Mouse (Mus musculus): ENCODE data around the gene Mknk2.
A peak's percentile ranks its signal among the peaks of the same experiment; 100 is the strongest.

The Mknk2 gene

DNA sequence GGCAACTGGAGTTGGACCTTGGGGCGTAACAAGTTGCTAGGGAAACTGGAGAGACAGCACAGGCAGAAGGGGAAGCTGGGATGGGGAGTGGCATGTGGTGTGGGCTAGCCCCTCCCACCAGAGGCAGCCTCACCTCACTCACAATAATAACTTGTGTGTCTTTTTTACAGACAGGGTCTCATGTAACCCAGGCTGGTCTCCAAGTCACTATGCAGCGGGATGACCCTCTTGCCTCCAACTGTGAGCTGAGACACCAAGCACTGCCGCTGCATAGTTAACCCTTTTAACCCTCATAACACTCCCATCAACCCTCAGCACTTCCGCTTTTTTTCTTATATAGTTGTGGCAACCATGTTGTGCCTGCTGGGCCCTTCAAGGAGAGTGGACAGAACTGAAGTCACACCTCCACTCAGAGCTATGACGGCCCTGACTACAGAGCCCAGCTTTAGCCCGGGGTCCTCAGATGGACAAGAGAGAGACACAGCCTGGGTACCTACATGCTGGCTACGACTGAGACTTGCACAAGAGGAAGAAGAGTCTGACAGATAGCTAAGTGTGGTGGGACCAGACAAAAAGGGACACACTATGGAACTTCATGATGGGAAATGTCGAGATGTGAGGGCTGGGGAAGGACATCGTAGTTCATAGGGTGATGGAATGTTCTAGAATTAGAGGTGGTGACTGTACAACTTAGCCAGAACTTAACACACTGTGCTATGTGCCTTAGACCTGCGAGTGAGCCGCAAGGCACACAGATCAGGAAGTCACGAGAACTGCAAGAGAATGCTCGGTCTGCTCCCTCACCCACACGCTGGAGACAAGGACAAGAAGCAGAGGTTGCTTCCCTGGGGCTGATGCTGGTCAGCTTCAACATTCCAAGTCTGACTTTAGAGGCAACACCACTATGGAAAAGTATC is 14.6 kb upstream of the Mknk2 start:
- DNase-seq: peak; percentile 50 to 67

GRCm38 (mm10) chr10:80687850-80688249 is 9.9 kb upstream of the Mknk2 start:
- peak; percentile 86 to 87 for DNase-seq

DNA sequence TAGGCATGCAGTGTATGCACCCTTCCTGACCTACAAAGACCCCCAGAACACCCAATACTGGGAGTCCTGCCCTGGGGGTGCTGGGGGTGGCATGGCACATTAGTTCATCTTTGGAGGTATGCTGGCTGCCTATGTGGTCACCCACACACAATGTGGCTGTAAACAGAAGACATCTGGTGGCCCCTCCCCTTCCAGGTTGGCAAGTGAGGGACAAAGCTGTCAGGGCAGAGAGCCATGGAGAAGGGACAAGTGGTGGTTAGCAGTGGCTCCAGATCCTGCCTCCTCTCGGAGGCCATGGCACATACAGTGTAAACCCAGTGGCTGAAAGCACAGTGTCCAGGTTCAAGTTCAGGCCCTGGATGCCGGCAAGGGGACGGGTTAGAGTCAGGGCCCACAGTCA is 8.7 kb upstream of the Mknk2 start:
- DNase-seq: no peak

- DNase-seq: no peak
These were observed 7.1 kb upstream of the Mknk2 start for GRCm38 (mm10) chr10:80684984-80685383.

GRCm38 (mm10) chr10:80684214-80684613 is 6.3 kb upstream of the Mknk2 start:
- peak; percentile 77 to 83 for DNase-seq

DNA sequence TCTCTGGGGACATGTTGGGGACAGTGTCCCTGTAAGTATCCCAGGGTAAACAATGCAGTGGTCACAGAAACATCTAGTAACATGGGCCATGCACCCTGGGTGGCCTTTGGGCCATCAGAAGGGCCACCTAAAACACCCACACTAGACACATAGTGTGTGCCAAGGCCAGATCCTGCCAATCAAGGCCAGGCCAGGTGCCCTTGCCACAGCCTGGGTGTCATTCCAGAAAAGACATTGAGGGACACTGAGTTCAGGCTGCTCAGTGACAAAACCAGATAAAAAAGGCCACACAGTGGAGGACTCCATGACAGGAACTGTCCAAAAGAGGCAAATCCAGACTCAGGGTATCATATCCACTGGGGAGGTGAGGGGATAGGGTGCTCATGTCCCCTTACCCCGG is 5.7 kb upstream of the Mknk2 start:
- DNase-seq: no peak

DNA sequence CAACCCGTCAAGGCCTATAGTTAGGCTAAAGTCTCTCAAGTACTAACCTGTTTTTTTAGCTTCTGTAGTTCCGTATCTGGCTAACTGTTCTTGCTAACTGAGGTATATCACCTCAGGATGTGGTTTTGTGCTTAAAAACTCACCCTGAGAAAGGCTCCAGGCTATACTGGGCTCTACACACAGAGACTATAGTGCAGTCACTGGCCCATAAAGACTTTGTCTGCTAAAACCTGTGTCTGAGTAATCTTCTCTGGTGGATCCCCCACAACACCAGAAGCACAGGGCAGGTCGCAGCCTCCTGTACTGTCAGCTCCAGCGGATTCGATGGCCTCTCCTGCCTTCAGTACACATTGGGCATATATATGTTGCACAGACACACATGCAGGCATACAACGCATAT is 4.1 kb upstream of the Mknk2 start:
- DNase-seq: no peak

DNA sequence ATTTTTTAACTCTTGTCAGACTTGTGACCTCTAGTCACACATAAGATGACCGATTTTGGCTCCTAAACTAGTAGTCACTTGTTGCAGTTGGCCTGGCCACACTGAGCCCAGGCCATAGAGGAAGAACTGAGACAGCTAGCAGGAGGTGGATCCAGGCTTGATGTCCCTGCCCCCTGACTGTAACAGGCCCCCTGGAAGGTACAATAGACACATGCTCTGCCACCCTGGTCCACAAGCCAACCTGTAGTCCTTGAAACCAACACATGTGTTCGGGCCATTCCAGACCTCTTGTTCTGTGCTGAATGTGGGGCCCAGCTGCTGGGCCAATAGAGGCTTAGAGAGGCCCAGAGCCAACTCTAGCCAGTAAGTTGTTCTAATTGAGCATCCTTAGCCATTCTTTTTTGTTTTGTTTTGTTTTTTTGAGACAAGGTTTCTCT is 2.4 kb upstream of the Mknk2 start:
- DNase-seq: no peak

- no peak for DNase-seq
These were observed 1.8 kb upstream of the Mknk2 start for GRCm38 (mm10) chr10:80679556-80680259.

DNA sequence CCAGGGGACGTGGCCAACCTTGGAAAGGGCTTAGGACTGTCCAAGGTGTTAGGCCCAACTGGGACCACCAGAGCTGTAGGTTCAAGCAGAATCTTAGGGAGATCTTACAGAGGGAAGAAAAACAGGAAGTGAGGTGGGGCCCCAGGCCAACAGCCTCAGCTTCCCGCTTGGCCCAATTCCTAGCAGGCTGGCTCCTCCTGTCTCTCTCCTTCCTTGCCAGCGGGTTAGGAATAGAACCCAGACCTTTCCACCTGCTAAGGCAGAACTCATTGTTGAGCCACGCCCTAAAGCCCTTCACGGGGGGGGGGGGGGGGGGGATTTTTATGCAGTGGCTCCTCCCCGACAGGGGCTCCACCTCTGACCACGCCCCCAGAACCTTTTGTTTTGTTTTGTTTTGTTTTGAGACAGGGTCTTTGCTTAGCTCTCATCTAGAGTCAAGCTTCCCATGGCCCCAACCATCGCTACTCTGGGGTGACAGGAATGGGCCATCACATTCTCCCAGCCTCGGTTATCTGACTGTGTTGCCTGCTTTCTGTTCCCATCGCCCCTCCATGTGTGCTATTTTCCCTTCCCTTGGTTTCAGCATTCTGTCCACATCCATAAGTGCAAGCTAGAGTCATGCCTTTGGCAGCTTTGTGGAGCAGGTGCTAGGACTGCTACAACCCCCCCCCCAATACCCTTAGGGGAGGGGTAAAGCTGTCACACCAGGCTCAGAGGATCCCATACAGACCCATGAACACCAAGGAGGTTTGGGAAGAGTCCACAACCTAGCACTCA is 877 bp upstream of the Mknk2 start:
- DNase-seq: peak in 1 of 2 experiments; percentile 72

GRCm38 (mm10) chr10:80677128-80677875 is 610 bp downstream of the Mknk2 start:
- peak in 1 of 2 experiments; percentile 63 for DNase-seq

GRCm38 (mm10) chr10:80676198-80676928 is 1.5 kb downstream of the Mknk2 start:
- peak; percentile 99 to 100 for DNase-seq

GRCm38 (mm10) chr10:80675405-80676197 is 2.3 kb downstream of the Mknk2 start:
- DNase-seq: no peak

DNA sequence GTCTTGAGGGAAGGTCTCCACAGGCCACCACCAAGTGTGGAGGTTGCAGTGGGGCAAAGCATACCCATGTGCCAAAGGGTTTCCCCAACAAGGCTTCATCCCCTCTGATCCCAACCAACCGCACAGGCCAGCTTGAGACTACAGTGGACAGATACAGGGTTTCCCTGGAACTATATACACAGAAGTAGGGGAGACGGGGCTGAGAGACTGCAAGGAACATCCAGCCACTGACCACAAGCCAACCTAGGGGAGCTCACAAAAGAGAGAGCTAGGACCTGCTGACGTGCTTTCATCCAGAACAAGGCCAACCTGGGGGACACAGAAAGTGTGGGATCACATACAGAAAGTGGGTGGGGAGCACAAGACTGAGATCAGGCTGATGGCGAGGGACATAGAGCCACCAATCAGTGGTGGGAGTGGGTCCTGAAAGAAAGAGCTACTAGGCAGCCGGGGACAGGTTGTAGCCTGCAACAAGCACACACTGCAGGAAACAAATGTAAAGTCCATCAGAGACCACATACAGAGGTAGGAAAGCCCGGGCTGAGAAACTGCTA is 3.0 kb downstream of the Mknk2 start:
- no peak for DNase-seq

DNA sequence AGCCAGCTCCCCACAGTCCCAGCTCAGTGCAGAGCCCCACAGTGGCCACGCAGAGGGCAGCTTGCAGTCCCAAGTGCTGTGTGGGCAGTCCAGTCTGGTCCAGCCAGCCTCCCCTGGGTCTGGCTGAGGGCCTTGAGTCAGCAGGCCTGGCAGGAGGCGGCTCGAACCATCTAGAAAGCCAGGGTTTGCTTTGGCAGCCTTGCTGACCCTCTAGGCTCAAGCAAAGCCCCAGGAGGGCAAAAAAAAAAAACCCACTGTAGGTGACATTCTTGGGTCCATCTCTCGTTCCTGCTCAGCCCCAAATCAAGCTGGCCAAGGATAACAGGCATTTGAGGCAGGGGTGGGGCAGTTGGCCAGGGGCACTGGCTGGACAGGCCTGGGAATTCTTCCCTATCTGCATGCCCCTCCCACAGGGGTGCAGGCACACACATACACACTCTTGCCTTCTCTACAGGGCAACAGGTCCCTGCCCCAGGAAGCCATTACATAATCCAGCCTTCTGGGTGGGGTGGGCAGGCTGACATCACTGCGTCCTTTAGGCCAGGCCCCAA is 3.7 kb downstream of the Mknk2 start:
- DNase-seq: peak; percentile 83 to 88

DNA sequence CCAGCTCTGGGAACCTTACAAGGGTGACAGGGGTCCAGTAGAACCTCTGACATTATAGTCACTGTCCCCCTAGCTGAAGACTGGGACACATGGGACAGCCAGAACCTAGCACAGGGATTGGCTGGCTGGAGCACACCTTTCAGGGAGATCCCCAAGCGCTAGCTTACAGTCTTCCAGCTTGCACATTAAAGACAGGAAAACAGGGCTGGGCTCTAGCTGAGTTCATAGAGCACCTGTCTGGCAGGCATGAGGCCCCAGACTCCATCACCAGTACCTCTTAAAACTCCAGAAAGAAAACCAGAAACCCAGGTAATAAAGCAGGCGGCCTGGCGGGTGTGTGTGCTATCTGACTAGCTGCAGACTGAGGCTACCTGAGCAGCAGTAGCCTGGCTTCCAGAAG is 4.2 kb downstream of the Mknk2 start:
- DNase-seq: no peak

- no peak for DNase-seq
These were observed 5.8 kb downstream of the Mknk2 start for GRCm38 (mm10) chr10:80671936-80672690.

DNA sequence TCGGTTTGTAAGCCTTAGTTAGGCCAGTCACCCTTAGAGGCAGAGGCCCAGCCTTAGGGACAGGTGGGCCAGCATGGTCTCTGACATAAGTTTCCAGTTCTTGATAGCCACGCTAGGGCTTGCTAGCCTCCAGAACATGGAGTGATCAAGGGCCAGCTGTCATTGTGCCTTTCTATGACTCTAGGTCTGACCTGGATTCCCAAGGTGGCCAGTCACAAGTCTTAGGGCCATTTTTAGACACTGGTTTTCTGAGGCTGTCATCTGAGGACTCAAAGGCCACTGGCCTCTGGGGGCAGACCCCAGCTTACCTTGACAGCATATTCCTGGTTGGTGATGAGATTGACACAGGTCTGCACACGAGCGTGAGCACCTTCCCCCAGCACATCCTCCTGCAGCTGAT is 6.7 kb downstream of the Mknk2 start:
- DNase-seq: no peak

DNA sequence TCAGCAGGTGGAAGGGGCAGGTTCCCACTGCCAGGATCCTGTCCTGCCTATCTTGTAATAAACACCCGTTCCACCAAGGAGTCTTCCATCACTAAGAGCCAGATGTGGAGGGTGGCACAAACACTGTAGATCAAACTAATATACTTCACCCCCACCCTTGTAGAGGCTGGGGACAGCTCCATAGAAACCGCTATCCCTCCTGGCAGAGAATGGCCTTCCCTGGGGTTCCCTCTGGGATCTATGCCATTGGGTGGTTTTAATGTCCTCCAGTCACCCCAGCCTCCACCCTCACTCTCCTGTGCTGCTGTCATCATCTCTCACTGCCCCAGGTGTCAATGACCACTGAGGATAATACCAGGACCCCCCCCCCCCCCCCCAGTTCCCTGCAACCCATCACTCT is 7.4 kb downstream of the Mknk2 start:
- DNase-seq: no peak
